Mouse (Mus musculus): ENCODE data around the gene Fam216b.

DNA sequence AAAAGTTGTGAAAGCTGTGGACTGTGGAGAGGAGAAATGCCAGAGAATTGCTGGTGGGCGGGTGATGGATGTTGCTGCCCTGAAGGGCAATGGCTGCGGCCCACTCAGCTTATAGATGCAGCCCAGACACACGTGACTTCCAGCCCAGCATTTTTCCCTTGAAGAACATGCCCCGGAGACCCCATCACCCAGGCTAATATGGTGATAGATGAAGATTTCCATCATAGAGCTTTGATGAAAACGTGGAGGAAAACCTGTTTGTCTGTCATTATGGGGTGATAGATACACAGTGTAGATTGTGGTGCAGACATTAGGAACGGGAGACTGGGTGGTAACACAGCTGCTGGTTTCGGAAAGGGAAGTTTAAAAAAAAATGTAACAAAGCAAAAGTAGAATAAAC is 31.4 kb downstream of the Fam216b start:
- TF ChIP-seq GABPA (IDR thresholded peaks at IDR 0.05; ENCODE audit: insufficient replicate concordance, low read depth, low read length) (no peak), PAX5 (IDR thresholded peaks at IDR 0.05; ENCODE audit: low read length) (no peak), CTCF (conservative IDR thresholded peaks at IDR 0.05 in 1 of 2, IDR thresholded peaks at IDR 0.05 in 1 of 2; ENCODE audit: low read depth in 2 of 2, low read length in 2 of 2) (no peak), HCFC1 (IDR thresholded peaks at IDR 0.05; ENCODE audit: low read depth, low read length) (no peak)
